9 mouse cellular contexts compared by ENCODE assay signal in the genomic region with DNA sequence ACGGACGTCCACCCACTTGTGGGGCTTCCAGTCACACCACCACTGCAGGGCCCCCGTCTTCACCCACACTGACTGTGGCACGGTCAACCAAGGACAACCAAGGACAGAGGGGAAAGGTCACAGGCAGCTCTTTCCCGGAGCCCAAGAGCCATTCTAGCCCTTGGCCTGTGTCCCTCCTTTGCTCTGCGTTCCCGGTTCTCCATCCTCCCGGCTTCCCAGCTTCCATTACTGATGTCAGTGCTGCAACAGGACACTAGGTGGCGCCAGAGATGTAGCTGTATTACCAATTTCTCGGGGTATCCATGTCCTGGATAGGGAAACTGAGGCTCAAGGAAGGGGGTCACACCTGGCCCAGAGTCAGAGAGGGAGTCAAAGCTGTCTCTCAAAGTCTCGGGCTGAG. TPM values are rescaled to one million over a fixed set of nuclear protein-coding genes. Genes with fewer than 3 reads are reported as not detected.
A peak's percentile ranks its signal among the peaks of the same experiment; 100 is the strongest.
DNase-seq lines count a peak whose midpoint lies in the region; ATAC-seq and TF ChIP-seq lines count a peak whose summit lies in the region.
"Had no signal": no experiment of that assay in that cellular context is flagged by ENCODE, and none has a peak within 500 bp of the region (broad histone marks: within the 10 kb centered on the region; RNA-seq: fewer than 3 reads in every experiment).

No protein-coding gene starts in this region.

- no peak for DNase-seq in gastrocnemius, adult 2 months
- no peak for DNase-seq in gastrocnemius, adult 8-10 months (ENCODE audit: low spot score in 2 of 2)
- DNase-seq in thymus, adult 2 months = no peak
- DNase-seq in thymus, postnatal 0 days (ENCODE audit: low spot score) = no peak
- DNase-seq in induced T-regulatory cell, adult 2 months (ENCODE audit: low read depth) = peak; percentile 64
- DNase-seq in lung, embryonic 14.5 days = peak; percentile 67
- DNase-seq in yolk sac, embryonic 10.5 days (ENCODE audit: low spot score) = no peak

- H3K9ac ChIP-seq in lung, embryonic 14.5 days = no peak overlapping the region
- H3K9ac ChIP-seq: neural tube, embryonic 12.5 days had no signal

- H3K4me1 ChIP-seq in thymus, adult 2 months (replicated peaks; ENCODE audit: control insufficient read depth, insufficient read depth, low read length) = no peaks in the 10 kb centered on the region
- no peaks in the 10 kb centered on the region for H3K4me1 ChIP-seq in lung, embryonic 14.5 days (ENCODE audit: insufficient read depth)
- H3K4me1 ChIP-seq: neural tube, embryonic 12.5 days had no signal

- peaks cover 67% of the 10 kb centered on the region for H3K36me3 ChIP-seq in thymus, adult 2 months (ENCODE audit: control insufficient read depth, insufficient read depth, low read length)
- peaks cover 54% of the 10 kb centered on the region for H3K36me3 ChIP-seq in lung, embryonic 14.5 days (ENCODE audit: insufficient read depth)

- H3K27me3 ChIP-seq in thymus, adult 2 months (ENCODE audit: control insufficient read depth, insufficient read depth, low read length) = no peaks in the 10 kb centered on the region
- H3K27me3 ChIP-seq in lung, embryonic 14.5 days (ENCODE audit: insufficient read depth, low read length) = no peaks in the 10 kb centered on the region
- H3K27me3 ChIP-seq: neural tube, embryonic 12.5 days had no signal

- peak; percentile 93 for TF ChIP-seq CTCF in gastrocnemius, adult 2 months (IDR thresholded peaks at IDR 0.05)
- peak; percentile 87 for TF ChIP-seq CTCF in thymus, adult 2 months (IDR thresholded peaks at IDR 0.05; ENCODE audit: borderline replicate concordance, control insufficient read depth, extremely low read depth, insufficient read depth, low read length, poor library complexity)
- TF ChIP-seq CTCF in lung, embryonic 14.5 days (IDR thresholded peaks at IDR 0.05; ENCODE audit: low read depth) = peak; percentile 91

- no peak overlapping the region for H3K27ac ChIP-seq in gastrocnemius, adult 2 months
- no peak overlapping the region for H3K27ac ChIP-seq in thymus, adult 2 months (ENCODE audit: control insufficient read depth, insufficient read depth, low read length)
- H3K27ac ChIP-seq in lung, embryonic 14.5 days (ENCODE audit: low read depth) = no peak overlapping the region
- H3K27ac ChIP-seq: neural tube, embryonic 12.5 days had no signal

- WGBS in thymus, adult 2 months = 70% methylated on average over 11 of the region's 11 CpGs
- 46% methylated on average over 11 of the region's 11 CpGs for WGBS in lung, embryonic 14.5 days

- H3K4me3 ChIP-seq in gastrocnemius, adult 2 months = no peak overlapping the region
- no peak overlapping the region for H3K4me3 ChIP-seq in thymus, adult 2 months (ENCODE audit: control insufficient read depth, insufficient read depth, low read length)
- no peak overlapping the region for H3K4me3 ChIP-seq in lung, embryonic 14.5 days (ENCODE audit: low read depth, low read length)
- H3K4me3 ChIP-seq: neural tube, embryonic 12.5 days had no signal

- intact Hi-C loops in gastrocnemius, adult 2 months (cut with DNase I) = loop anchor here (5.0 kb wide), 1 partner anchor 50 kb away; no protein-coding TSS in a partner anchor

- ATAC-seq in common myeloid progenitor, adult 5-6 weeks (replicated peaks; ENCODE audit: low read depth, poor library complexity, severe bottlenecking) = peak; percentile 62; the same call in 1 of the 2 replicates
- peak; percentile 45; the same call in 1 of the 2 replicates for ATAC-seq in lung, embryonic 14.5 days (ENCODE audit: insufficient read depth)

- no peaks in the 10 kb centered on the region for H3K9me3 ChIP-seq in lung, embryonic 14.5 days (ENCODE audit: low read depth, low read length)

- no peak for TF ChIP-seq POLR2A in thymus, adult 2 months (IDR thresholded peaks at IDR 0.05; ENCODE audit: control insufficient read depth, extremely low read depth, insufficient read depth, low read length, poor library complexity)

- no peak overlapping the region for H3K4me2 ChIP-seq in lung, embryonic 14.5 days
- H3K4me2 ChIP-seq: neural tube, embryonic 12.5 days had no signal

RNA-seq across cellular contexts. Expression of a gene that starts 15.9 kb away (rescaled TPM):
- total RNA-seq in gastrocnemius, adult 2 months (2021) = 10 to 100 TPM; 15.4 to 19.1 TPM
- 10 to 100 TPM; 15.1 to 16.4 (median 15.7) TPM for total RNA-seq in gastrocnemius, adult 8-10 months (2022)
- polyA plus RNA-seq in thymus, adult 2 months (2012; rRNA removed) = 220 and 240 TPM in 2 replicates
- polyA plus RNA-seq in thymus, postnatal 0 days (2015; fragmentation: Nextera tagmentation; extraction: Ambion mirVana) = 37.6 and 51.3 TPM in 2 replicates
- total RNA-seq in common myeloid progenitor, adult 5-6 weeks (2017) = 3.4 and 5.6 TPM in 2 replicates
- 17.0 and 19.3 TPM in 2 replicates for polyA plus RNA-seq in lung, embryonic 14.5 days (2014; fragmentation: Nextera tagmentation; extraction: Ambion mirVana)

RNA-seq across cellular contexts. Expression of a gene that starts 17.4 kb away (rescaled TPM):
- not detected for total RNA-seq in gastrocnemius, adult 2 months (2021)
- total RNA-seq in gastrocnemius, adult 8-10 months (2022) = not detected
- 0.42 and 0.70 TPM in 2 replicates for polyA plus RNA-seq in thymus, adult 2 months (2012; rRNA removed)
- polyA plus RNA-seq in thymus, postnatal 0 days (2015; fragmentation: Nextera tagmentation; extraction: Ambion mirVana) = 0.05 and 0.13 TPM in 2 replicates
- total RNA-seq in common myeloid progenitor, adult 5-6 weeks (2017) = 0.34 and 0.37 TPM in 2 replicates
- polyA plus RNA-seq in lung, embryonic 14.5 days (2014; fragmentation: Nextera tagmentation; extraction: Ambion mirVana) = 0.18 and 0.42 TPM in 2 replicates

RNA-seq across cellular contexts. Expression of a gene that starts 36.8 kb away (rescaled TPM):
- 10 to 100 TPM; 36.4 to 45.7 TPM for total RNA-seq in gastrocnemius, adult 2 months (2021)
- total RNA-seq in gastrocnemius, adult 8-10 months (2022) = 10 to 100 TPM; 35.7 to 43.3 (median 40.9) TPM
- 70.8 and 76.9 TPM in 2 replicates for polyA plus RNA-seq in thymus, adult 2 months (2012; rRNA removed)
- polyA plus RNA-seq in thymus, postnatal 0 days (2015; fragmentation: Nextera tagmentation; extraction: Ambion mirVana) = 83.1 and 87.9 TPM in 2 replicates
- 13.3 and 16.5 TPM in 2 replicates for total RNA-seq in common myeloid progenitor, adult 5-6 weeks (2017)
- polyA plus RNA-seq in lung, embryonic 14.5 days (2014; fragmentation: Nextera tagmentation; extraction: Ambion mirVana) = 128 and 145 TPM in 2 replicates

Comparison
In these comparisons a context has a peak if more than half of its experiments do, and no peak if none do; other contexts are left out.
1. DNase-seq: peak in induced T-regulatory cell, adult 2 months (single experiment) and lung, embryonic 14.5 days (single experiment); none in gastrocnemius, adult 2 months (single experiment), gastrocnemius, adult 8-10 months (0 of 2), thymus, adult 2 months (single experiment), thymus, postnatal 0 days (single experiment) and yolk sac, embryonic 10.5 days (single experiment).
2. Peak in every context shown above with its lines, with median percentiles within 50 percentile points of each other: CTCF ChIP-seq.